ENCODE assay signal across 29 mouse cellular contexts in genomic region chr14:106997565-106998279, GRCm38 (mm10).
"Had no signal": no experiment of that assay in that cellular context is flagged by ENCODE, and none has a peak within 500 bp of the region (broad histone marks: within the 10 kb centered on the region; RNA-seq: fewer than 3 reads in every experiment).

No protein-coding gene starts in this region.

- H3K9me3 ChIP-seq: embryonic facial prominence, embryonic 12.5 days; embryonic facial prominence, embryonic 13.5 days; embryonic facial prominence, embryonic 15.5 days; forebrain, embryonic 10.5 days; forebrain, embryonic 12.5 days; forebrain, embryonic 13.5 days; forebrain, embryonic 15.5 days had no signal

- H3K4me1 ChIP-seq: embryonic facial prominence, embryonic 12.5 days; embryonic facial prominence, embryonic 13.5 days; embryonic facial prominence, embryonic 15.5 days; forebrain, embryonic 10.5 days; forebrain, embryonic 12.5 days; forebrain, embryonic 13.5 days; forebrain, embryonic 15.5 days had no signal

- H3K4me2 ChIP-seq: embryonic facial prominence, embryonic 12.5 days; embryonic facial prominence, embryonic 13.5 days; embryonic facial prominence, embryonic 15.5 days; forebrain, embryonic 12.5 days; forebrain, embryonic 13.5 days; forebrain, embryonic 15.5 days had no signal

- H3K4me3 ChIP-seq: embryonic facial prominence, embryonic 12.5 days; embryonic facial prominence, embryonic 13.5 days; embryonic facial prominence, embryonic 15.5 days; erythroblast, embryonic 14.5 days; forebrain, embryonic 10.5 days; forebrain, embryonic 12.5 days; forebrain, embryonic 13.5 days; forebrain, embryonic 15.5 days; gastrocnemius, adult 2 months; heart, adult 2 months had no signal

- H3K36me3 ChIP-seq: embryonic facial prominence, embryonic 12.5 days; embryonic facial prominence, embryonic 13.5 days; embryonic facial prominence, embryonic 15.5 days; forebrain, embryonic 10.5 days; forebrain, embryonic 12.5 days; forebrain, embryonic 15.5 days had no signal

- DNase-seq: cerebellum, adult 18-20 months; cerebellum, adult 2 months; cerebellum, adult 8-10 months; cerebellum, adult 9-10 months; cerebellum, adult 9-11 months; cerebellum, postnatal 10 days; cerebellum, postnatal 14 days; cerebellum, postnatal 25 days; cerebellum, postnatal 36 days; embryo, embryonic 11 days; forebrain, postnatal 0 days; gastrocnemius, adult 2 months; gastrocnemius, postnatal 10 days; gastrocnemius, postnatal 14 days; gastrocnemius, postnatal 25 days; gastrocnemius, postnatal 36 days; heart, adult 11 months; heart, adult 18-20 months; heart, adult 2 months had no signal

- H3K9ac ChIP-seq: embryonic facial prominence, embryonic 12.5 days; embryonic facial prominence, embryonic 13.5 days; embryonic facial prominence, embryonic 15.5 days; forebrain, embryonic 12.5 days; forebrain, embryonic 13.5 days; forebrain, embryonic 15.5 days; forebrain, postnatal 0 days had no signal

- H3K27ac ChIP-seq: embryonic facial prominence, embryonic 12.5 days; embryonic facial prominence, embryonic 13.5 days; embryonic facial prominence, embryonic 15.5 days; forebrain, embryonic 10.5 days; forebrain, embryonic 12.5 days; forebrain, embryonic 13.5 days; forebrain, embryonic 15.5 days; gastrocnemius, adult 2 months; heart, adult 2 months had no signal

- ATAC-seq: forebrain, embryonic 13.5 days; forebrain, embryonic 14.5 days; forebrain, embryonic 15.5 days; forebrain, embryonic 16.5 days; forebrain, postnatal 0 days had no signal

- H3K27me3 ChIP-seq: embryonic facial prominence, embryonic 12.5 days; embryonic facial prominence, embryonic 13.5 days; embryonic facial prominence, embryonic 15.5 days; forebrain, embryonic 12.5 days; forebrain, embryonic 13.5 days; forebrain, embryonic 15.5 days had no signal
